Mouse (Mus musculus) left cerebral cortex, postnatal 14 days (tissue): ENCODE data around the gene Evpl. TPM values are rescaled to one million over a fixed set of nuclear protein-coding genes. Genes with fewer than 3 reads are reported as not detected.
A peak's percentile ranks its signal among the peaks of the same experiment; 100 is the strongest.
"Not testable (repeated sequence)": the region's sequence is repeated elsewhere in the genome, so short reads cannot be mapped to it uniquely, and the experiment has no call there.

ENCODE experiments used
- DNase-seq, 2 experiments: peaks; one replicate each; pipeline ENCODE4 v3.0.0; 2021 to 2022; ENCODE audit warnings: low spot score in 2 of 2, mixed read lengths in 1 of 2
- intact Hi-C: fragments of 180-260 bp; cut with DNase I; formaldehyde crosslinking; loops from one replicate; pipeline ENCODE4 v1.15.1; 2025
- long read RNA-seq, 2 experiments: library from polyadenylated mRNA; stranded (forward); transcript quantifications; one replicate each; pipeline ENCODE4 v2.0.0; 2021
- total RNA-seq, 2 experiments: library from RNA; stranded (reverse); gene quantifications; 2 replicates each; pipeline ENCODE4 v1.2.3; 2021

Evpl gene
- under 1 TPM; 0.68 to 0.97 TPM for total RNA-seq
- long read RNA-seq, experiment 1, partial matches to known transcripts: 2 of 4 reads
- long read RNA-seq, experiment 1, other reads (novel, unspliced or antisense): 2 of 4 reads
- long read RNA-seq, experiment 2, partial matches to known transcripts: 0 of 1 reads
- long read RNA-seq, experiment 2, other reads (novel, unspliced or antisense): 1 of 1 reads

- intact Hi-C loops: no loop called here
- DNase-seq: no peak
Observed at GRCm38 (mm10) chr11:116237742-116238395, at the start of gene Evpl. Evpl (minus strand) TSS chr11:116238077.

- no peak for DNase-seq
- intact Hi-C loops: no loop called here
Observed at GRCm38 (mm10) chr11:116287351-116287750, 49.5 kb upstream of the Evpl start.

- no peak for DNase-seq
- intact Hi-C loops: no loop called here
Observed at GRCm38 (mm10) chr11:116285770-116286191, 47.9 kb upstream of the Evpl start.

- intact Hi-C loops: no loop called here
Observed at GRCm38 (mm10) chr11:116283982-116284381, 46.1 kb upstream of the Evpl start.

GRCm38 (mm10) chr11:116282912-116283521, 45.1 kb upstream of the Evpl start:
- intact Hi-C loops: no loop called here

More at GRCm38 (mm10) chr11:116283982-116284381, 46.1 kb upstream of the Evpl start:
- DNase-seq: no peak

GRCm38 (mm10) chr11:116282089-116282488, 44.2 kb upstream of the Evpl start:
- intact Hi-C loops: no loop called here
- DNase-seq: no peak

More at GRCm38 (mm10) chr11:116282912-116283521, 45.1 kb upstream of the Evpl start:
- no peak for DNase-seq

GRCm38 (mm10) chr11:116281671-116282070, 43.8 kb upstream of the Evpl start:
- intact Hi-C loops: no loop called here
- no peak for DNase-seq

- intact Hi-C loops: no loop called here
- DNase-seq: no peak
Observed at GRCm38 (mm10) chr11:116280751-116281663, 43.1 kb upstream of the Evpl start, which contains the start of gene Galr2. Galr2 (plus strand) TSS chr11:116280939.

GRCm38 (mm10) chr11:116277184-116277583, 39.3 kb upstream of the Evpl start:
- intact Hi-C loops, DNase-seq: not testable (repeated sequence)

GRCm38 (mm10) chr11:116274045-116274666, 36.3 kb upstream of the Evpl start, which contains the start of gene Srp68:
Srp68 (minus strand) TSS chr11:116274217.
- DNase-seq: peak; percentile 93 to 94
- intact Hi-C loops: loop anchor here (5.0 kb wide), 1 partner anchor 33 kb away; the partner anchor contains the start of gene Exoc7

GRCm38 (mm10) chr11:116273469-116274044, 35.7 kb upstream of the Evpl start:
- DNase-seq: no peak
- intact Hi-C loops: loop anchor here (5.0 kb wide), 1 partner anchor 34 kb away; the partner anchor contains the start of gene Exoc7

- intact Hi-C loops: loop anchor here (5.0 kb wide), 1 partner anchor 34 kb away; the partner anchor contains the start of gene Exoc7
- no peak for DNase-seq
Observed at GRCm38 (mm10) chr11:116272589-116273468, 35.0 kb upstream of the Evpl start.

GRCm38 (mm10) chr11:116269560-116269959, 31.7 kb upstream of the Evpl start:
- intact Hi-C loops: no loop called here
- no peak for DNase-seq

- intact Hi-C loops: no loop called here
- no peak for DNase-seq
Observed at GRCm38 (mm10) chr11:116268313-116268712, 30.4 kb upstream of the Evpl start.

GRCm38 (mm10) chr11:116267637-116268036, 29.8 kb upstream of the Evpl start:
- intact Hi-C loops: no loop called here
- DNase-seq: no peak

- no peak for DNase-seq
- intact Hi-C loops: no loop called here
Observed at GRCm38 (mm10) chr11:116265850-116266249, 28.0 kb upstream of the Evpl start.

GRCm38 (mm10) chr11:116265352-116265751, 27.5 kb upstream of the Evpl start:
- peak; percentile 52 to 55 for DNase-seq
- intact Hi-C loops: no loop called here

- no peak for DNase-seq
- intact Hi-C loops: no loop called here
Observed at GRCm38 (mm10) chr11:116260259-116260658, 22.4 kb upstream of the Evpl start.
